Mouse (Mus musculus) inflammation-experienced regulatory T-cells, adult 6 months (primary cell): ENCODE data around the gene March1. TPM values are rescaled to one million over a fixed set of nuclear protein-coding genes. Genes with fewer than 3 reads are reported as not detected.

Experiments used
- ATAC-seq: one replicate; pipeline ENCODE4 v1.8.0; 2017
- polyA plus RNA-seq, 3 experiments: library from polyadenylated mRNA; unstranded; fragments of 100-300 nt; shearing (Covaris generic); gene quantifications; one replicate each; pipeline ENCODE4 v1.2.1; 2017

The March1 gene
- under 1 TPM; 0.46 to 0.88 (median 0.69) TPM for polyA plus RNA-seq

GRCm38 (mm10) chr8:65617871-65618751, at the start of gene March1:
TSS of gene March1 (plus strand) at chr8:65617900.
- no peak for ATAC-seq

- ATAC-seq: no peak
Observed at GRCm38 (mm10) chr8:65586909-65587308, 30.8 kb upstream of the March1 start.

GRCm38 (mm10) chr8:65603241-65603640, 14.5 kb upstream of the March1 start:
- no peak for ATAC-seq

GRCm38 (mm10) chr8:65609509-65609908, 8.2 kb upstream of the March1 start:
- no peak for ATAC-seq

- ATAC-seq: no peak
Observed at GRCm38 (mm10) chr8:65618966-65619365, 1.3 kb downstream of the March1 start.

GRCm38 (mm10) chr8:65644931-65645330, 27.2 kb downstream of the March1 start:
- no peak for ATAC-seq

- ATAC-seq: no peak
Observed at GRCm38 (mm10) chr8:65645502-65645901, 27.8 kb downstream of the March1 start.

GRCm38 (mm10) chr8:65645945-65646344, 28.2 kb downstream of the March1 start:
- ATAC-seq: no peak

GRCm38 (mm10) chr8:65655924-65656323, 38.2 kb downstream of the March1 start:
- ATAC-seq: no peak

- no peak for ATAC-seq
Observed at GRCm38 (mm10) chr8:65661885-65662284, 44.2 kb downstream of the March1 start.

GRCm38 (mm10) chr8:65665786-65666185, 48.1 kb downstream of the March1 start:
- no peak for ATAC-seq

GRCm38 (mm10) chr8:65743066-65743465, 125.4 kb downstream of the March1 start:
- no peak for ATAC-seq

- no peak for ATAC-seq
Observed at GRCm38 (mm10) chr8:65775815-65776214, 158.1 kb downstream of the March1 start.

GRCm38 (mm10) chr8:65781156-65781555, 163.5 kb downstream of the March1 start:
- ATAC-seq: no peak

- ATAC-seq: no peak
Observed at GRCm38 (mm10) chr8:65812971-65813370, 195.3 kb downstream of the March1 start.

GRCm38 (mm10) chr8:65922294-65923019, 304.8 kb downstream of the March1 start:
- no peak for ATAC-seq

GRCm38 (mm10) chr8:65956948-65957347, 339.2 kb downstream of the March1 start:
- no peak for ATAC-seq

GRCm38 (mm10) chr8:65957492-65957891, 339.8 kb downstream of the March1 start:
- no peak for ATAC-seq

- no peak for ATAC-seq
Observed at GRCm38 (mm10) chr8:65966502-65967222, 349.0 kb downstream of the March1 start.

GRCm38 (mm10) chr8:65967223-65967778, 349.6 kb downstream of the March1 start:
- no peak for ATAC-seq

GRCm38 (mm10) chr8:65976905-65977304, 359.2 kb downstream of the March1 start:
- no peak for ATAC-seq

- ATAC-seq: no peak
Observed at GRCm38 (mm10) chr8:65982039-65982438, 364.3 kb downstream of the March1 start.

- ATAC-seq: no peak
Observed at GRCm38 (mm10) chr8:65987665-65988064, 370.0 kb downstream of the March1 start.
